Mouse (Mus musculus) lung, postnatal 14 days (tissue): Measurements from ENCODE around the gene Gatm.
A peak's percentile ranks its signal among the peaks of the same experiment; 100 is the strongest.

Experiments used
- DNase-seq: peaks from one replicate; pipeline ENCODE4 v3.0.0; 2021

Gene Gatm

DNA sequence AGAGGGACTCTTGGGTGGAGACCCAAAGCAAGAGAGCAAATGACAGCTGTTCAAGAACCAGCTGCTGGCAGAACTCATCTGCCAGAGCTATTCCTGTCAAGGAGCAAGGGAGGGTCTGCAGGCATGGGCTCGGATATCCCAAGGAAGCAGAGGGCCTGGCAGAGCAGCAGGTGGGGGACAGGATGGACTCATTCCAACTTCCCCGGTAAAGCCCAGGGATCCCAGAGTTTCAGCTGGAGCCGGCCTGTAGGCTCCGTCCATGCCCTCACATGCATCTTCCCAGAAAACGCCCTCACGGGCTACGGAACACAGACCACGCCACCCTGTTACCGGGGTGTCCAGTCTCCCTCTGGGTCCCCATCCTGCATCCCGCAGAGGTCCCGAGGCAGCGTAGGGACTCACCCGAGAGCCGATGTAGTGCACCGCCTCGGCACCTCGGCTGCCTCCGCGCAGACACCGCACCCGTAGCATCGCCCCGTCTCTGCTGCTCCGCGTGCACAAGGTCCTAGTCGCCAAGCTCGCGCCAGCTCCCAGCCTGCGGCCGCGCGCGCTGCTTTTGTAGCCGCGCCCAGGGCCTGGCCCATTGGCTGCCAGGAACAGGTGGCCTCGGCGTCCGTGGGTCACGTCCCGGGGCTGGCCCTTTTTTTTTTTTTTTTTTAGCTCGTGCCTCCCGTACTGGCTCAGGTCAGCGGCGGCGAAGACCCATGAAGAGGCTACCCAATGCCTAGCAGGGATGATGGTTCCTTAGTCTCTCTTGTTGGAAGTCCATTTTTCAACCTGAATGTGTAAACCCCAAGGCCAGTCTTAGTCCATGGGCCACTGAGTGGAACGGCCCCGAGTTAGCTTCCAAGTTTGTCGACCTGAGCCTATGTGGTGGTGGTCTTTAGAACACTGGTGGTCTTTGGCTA, at the start of gene Gatm:
Gene Gatm (minus strand): TSS at position 558 of the 908 bp plus-strand sequence.
- peak; percentile 47 for DNase-seq

DNA sequence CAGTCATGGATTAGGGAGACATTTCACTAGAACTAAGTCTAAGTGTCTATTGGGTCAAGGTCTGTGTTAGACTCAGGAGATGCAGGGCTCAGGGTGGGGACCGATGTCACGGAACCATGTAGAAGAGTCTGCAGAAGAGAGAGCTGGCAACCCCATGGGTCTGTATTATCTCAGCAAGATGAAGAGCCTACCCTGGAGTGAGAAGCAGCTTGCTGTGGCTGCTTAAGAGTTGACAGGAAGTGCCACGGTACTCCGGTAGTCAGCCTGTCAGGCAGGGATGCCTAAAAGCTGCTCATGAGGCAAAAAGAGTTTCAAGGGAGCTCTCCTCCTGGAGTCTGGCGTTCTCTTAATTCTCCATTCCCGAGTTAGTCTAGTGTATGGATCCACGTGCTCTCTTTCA, 48.7 kb upstream of the Gatm start:
- DNase-seq, result no peak

DNA sequence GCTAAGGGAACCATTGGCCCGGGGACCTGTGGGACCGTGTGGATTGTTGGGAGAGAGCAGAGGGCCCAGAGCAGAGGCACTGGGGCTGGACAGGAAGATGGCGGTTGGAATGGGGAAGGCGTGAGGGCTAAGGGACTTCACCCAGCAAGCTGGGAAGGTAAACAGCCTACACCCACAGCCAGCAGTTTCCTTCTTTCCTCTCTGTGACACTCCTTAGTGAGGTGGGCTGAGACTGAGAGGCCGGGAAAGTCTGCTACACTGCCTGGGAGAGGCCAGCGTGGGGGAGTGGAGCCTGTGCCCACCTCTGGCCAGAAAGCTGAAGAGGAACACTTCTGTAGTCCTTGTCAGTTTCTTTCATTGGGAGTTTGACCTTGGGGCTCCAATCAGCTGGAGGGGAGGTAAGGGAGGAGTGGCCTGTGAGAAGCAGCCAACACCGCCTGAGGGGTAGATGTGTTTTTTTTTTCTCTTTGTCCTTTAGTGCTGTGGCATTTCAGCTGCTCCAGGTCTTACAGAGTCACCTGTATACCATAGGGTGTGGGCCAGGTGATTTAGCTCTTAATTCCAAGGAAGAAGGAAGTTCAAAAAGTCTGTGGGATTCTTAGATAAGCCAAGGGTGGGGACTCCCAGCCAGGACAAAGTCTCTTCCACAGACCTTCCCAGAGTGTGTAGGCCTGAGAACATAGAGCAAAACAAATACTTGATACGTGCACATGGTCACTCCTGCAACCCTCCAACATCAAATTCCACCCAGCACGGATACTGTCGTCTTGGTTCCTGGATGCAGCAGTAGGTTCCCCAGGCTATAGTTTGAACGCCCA, 46.8 kb upstream of the Gatm start:
- no peak for DNase-seq

DNA sequence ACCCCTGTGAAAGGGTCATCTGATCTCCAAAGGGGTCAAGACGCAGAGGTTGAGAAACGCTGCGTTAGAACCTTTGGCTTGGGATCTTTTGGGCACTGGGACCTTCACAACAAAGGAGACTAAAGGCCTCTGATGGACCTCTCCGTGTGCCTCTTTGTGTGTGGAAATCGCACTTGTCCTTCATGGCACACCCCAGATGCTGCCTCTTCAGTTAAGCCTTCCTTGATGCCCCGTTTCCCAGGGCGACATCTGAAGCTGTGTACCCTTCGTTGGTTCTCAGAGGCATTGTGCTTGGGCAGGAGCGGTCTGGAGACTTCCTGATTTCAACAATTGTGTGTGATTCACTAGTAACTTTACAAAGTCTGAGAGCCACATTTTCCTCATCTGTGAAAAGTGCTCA, 45.7 kb upstream of the Gatm start:
- no peak for DNase-seq

DNA sequence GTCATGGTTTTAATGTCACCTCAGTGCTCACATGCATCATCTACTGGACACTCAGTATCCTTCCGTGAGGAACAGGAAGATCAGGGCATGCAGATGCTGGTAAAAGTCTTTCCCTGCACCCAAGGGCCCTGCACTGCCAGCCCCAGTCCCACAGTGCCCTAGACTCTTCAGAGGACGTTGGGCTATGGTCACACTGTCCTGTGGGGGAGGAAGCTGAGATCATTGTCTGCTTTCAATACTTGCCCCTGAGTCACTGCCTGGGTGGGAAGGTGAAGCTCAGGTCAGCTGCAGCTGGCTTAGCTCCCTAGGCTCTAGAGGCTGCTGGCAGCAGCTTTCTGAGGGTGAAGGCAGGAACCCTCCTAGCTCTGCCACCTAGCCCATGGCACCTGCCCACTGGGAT, 44.9 kb upstream of the Gatm start:
- no peak for DNase-seq

DNA sequence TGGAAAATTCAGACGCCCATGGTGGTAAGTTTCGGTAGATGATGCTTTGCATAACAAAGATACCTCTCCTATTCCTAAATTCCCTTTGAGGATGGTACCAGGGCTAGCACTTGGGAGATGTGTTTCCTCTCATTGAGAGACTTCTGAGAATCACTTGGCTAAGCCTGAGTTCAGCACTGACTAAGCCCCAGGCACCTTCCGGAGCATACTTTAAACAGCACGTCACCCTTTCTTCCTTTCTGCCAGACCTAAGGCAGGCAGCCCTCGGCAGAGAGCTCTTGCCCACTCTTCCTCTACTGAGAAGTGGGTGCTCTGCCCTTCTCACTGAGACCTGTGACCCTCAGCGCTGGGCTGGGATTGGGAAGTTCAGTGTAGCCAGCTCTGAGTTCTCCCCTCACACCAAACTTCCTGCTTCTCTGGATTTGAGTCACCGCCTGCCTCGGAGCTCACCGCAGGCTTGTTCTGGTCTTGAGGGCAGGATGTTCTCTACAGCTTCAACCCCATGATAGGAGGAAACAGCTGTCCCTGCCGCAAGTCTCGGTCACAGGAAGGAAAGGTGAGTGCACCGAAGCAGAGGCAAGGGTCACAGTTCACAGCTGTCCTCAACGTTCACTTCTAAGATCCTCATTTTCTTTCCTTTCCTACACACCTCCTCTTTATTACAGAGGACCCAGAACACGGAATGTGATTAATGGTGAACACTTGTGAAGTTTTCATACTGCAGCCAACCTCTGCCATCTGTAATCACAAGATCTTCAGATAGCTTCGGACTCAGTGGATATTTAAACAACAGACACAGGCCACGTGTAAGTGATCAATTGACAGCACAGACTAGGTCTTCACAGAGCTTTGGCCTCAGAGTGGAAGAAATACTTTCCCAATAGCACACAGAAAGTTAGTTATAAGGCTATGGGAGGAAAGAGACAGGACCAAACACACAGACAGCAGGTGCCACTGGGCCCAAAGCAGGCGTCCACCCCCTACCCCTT, 41.3 kb upstream of the Gatm start:
- peak; percentile 24 for DNase-seq

DNA sequence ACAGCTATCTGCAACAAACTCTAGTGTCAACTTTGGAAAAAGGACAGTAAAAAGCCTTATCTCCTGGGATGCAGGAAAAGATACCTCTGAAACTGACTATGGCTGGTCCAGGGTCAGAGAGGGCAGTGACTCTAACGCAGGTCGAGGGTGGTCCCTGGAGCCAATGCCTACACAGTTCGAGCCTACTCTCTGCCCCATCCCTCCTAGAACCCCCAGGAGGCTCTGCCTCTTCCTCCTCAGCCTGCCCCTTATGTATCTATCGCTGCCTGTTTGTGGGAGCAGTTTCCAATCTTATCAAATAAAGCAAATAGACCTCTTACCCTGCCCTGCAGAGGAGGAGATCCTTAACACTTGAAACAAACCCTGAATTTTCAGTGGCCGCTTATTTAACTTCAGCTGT, 27.6 kb upstream of the Gatm start:
- no peak for DNase-seq

DNA sequence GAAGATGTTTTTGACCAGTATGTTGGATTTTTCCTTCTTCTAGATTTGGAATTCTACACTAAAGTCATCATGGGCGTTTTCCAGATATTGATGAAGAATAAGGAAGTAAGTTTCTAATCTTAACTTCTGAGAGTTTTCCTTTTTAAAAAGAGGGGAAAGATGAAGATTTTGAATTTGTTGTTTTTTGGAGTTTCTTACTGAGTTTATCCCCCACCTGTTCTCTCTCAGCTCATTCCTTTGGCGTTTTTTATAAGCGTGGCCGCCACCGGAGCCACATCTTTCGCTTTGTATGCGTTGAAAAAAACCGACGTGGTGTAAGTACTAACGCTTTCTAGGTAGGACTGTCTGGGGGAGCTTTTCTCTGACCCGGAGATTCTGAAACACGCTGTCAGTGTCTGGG, 26.9 kb upstream of the Gatm start:
- DNase-seq, result no peak

DNA sequence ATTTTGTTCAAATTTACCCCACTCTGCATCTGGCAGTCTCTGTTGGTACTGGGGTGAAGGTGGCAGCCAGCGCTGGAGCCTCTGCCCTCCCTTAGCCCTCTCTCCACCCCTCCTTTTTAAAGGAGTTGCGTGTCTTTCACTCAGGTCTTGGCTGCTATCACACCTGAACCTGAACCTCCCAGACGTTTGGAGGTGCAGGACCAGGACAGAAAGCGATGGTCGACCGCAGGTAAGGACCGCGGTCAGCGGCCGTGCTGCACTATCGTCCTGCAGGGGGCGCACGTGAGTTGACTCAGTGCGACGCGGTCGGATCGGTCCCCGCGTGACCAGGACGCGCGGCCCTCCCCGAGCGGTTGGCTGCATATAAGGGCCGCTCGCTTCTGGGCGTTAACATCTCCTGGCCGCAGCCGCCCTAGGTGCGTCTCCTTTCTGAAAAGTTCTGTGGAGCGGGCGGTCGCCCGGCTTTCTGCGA, 26.5 kb upstream of the Gatm start:
- peak; percentile 81 for DNase-seq

DNA sequence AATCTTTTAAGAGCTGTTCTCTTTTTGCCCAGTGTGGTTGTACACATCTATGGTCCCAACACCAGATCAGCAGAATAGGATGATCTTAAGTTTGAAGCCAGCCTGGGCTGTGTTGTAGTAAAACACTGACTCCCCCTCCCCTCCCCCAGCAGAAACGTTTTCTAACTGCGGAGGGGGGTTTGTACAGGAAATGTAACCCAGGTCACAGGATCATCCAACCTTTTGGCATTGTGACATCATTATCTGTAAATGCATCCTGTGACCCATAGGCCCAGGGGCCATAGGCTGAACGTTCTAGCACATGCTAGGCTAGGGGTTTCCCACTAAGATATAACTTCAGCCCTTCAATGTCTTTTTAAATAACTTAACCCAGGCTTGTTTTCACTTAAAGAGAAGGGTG, 25.6 kb upstream of the Gatm start, which contains the start of gene AA467197:
Gene AA467197 (plus strand): TSS at position 301 of the 400 bp plus-strand sequence.
- no peak for DNase-seq

DNA sequence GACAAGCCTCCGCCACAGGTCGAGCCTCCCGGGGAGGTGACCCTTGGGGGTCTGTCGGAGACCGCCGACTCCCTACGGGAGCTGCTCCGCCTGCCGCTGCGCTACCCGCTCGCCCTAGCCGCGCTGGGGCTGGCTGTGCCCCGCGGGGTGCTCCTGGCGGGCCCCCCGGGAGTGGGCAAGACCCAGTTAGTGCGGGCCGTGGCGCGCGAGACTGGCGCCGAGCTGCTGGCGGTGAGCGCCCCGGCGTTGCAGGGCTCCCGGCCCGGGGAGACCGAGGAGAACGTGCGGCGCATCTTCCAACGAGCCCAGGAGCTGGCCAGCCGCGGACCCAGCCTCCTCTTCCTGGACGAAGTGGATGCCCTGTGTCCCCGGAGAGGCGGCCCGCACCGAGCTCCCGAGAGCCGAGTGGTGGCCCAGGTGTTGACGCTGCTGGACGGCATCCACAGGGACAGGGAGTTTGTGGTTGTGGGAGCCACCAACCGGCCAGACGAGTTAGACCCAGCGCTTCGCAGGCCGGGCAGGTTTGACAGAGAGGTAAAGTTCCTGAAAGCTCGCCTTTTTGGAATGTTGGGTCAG, 20.2 kb upstream of the Gatm start:
- DNase-seq, result peak; percentile 32

DNA sequence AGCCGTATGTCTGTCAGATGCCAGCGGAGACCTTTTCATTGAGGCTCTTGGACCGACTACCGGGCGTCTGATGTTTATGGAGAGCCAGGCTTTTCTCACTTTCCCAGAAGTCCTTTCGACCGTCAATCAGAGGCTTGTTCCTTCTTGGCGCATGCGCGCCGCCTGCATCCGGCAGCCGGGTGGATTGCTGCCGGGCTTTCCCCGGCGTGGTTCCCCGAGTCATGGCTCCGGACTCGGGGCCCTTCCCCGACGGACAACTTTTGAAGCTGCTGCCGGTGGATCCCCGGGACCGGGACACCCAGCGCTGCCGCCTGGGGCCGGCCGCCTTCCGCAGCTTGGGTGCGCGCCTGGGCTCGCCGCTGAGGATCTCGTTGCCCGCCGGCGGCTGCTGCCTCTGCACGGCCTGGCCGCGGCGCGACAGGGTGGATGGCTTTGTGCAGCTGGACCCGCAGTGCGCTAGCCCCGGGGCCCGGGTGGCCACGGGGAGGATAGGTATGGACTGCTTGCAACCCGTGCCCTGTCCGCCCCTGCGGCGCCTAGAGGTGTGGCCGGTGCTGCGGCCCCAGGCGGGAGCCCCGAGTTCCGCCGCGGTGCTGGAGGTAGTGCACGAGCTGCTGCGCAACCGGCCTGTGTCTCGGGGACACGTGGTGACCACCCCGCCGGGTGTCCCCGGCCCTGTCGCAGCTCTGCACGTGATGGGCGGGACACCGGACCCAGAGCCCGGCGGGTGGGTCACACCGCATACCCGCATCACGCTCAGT, 19.5 kb upstream of the Gatm start:
- peak; percentile 84 for DNase-seq

DNA sequence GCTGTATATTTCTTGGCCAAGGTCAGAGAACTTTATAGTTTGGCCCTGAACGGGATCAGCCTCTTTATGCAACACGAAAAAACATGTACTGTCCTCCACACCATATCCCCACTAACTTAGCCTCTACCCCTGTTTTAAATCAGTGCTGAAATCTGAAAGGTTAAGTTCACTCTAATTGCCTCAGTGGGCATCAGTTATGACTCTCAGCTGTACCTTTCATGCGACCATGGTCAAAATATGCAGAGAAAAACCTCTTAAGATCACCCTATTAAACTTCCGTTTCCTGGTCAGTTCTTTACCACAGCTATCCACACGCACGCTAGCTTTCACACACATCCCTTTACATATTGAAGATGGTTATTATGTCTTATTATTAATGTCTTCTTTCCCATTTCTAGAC, 18.8 kb upstream of the Gatm start:
- no peak for DNase-seq

DNA sequence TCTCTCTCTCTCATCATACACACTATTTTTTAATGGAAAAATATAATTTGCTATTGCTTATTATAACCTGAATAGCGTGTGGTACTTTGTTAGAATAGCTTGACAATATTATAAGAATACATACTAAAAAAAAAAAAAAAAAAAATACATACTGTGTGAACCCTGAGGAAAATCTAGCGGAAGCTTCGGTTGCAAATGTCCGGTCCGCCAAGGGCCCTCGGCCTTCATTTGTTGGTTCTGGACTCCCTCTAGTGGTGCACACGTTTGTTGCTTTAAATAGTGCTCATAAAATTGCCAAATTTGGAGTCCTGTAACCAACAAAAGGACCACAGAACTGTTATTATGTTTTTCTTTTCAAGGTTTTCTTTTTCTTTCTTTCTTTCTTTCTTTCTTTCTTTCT, 17.9 kb upstream of the Gatm start:
- peak; percentile 83 for DNase-seq

DNA sequence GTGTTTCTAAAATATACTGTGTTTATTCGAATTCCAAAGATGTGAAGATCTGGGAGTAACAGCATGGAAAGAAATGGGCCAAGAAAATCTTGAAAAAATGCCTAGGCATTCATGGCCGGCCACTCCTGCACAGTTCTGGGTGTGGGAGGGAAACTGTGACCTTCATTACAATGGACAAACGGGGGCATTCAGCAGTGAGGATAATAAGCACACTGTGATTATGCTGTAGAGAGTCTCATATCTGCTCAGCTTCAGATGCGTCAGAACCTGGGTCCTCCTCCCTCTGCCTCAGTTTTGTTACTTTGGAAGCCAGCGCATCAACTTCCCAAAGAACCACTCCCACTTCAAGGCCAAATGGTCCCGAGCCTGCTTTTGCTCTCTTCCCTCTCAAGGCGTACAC, 14.8 kb upstream of the Gatm start:
- DNase-seq, result no peak

DNA sequence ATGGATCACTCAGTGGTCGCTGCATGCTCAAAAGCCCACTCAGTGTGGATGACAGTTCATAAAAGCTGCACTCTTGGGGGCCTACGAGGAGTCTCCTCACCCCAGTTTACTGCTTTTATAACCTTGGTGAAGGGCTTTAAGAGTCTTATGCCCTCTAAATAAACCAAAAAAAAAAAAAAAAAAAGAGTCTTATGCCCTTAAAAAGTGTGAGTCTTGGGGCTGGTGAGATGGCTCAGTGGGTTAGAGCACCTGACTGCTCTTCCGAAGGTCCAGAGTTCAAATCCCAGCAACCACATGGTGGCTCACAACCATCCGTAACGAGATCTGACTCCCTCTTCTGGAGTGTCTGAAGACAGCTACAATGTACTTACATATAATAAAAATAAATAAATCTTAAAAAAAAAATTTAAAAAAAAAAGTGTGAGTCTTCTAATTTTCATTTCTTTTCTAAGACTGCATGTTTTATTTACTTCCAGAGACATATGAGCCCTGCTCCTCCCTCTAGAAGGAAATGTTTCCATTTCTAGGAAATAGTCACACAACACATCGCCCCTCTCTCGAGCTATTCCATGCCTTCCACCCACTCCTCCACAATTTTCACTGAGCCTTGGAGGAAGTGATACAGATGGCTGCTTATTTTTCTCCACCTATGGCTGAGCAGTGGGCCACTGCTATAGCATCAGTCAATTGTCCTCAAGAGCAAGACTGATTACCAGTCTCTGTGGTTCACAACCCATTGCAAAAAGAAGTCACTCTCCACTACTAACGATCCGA, 10.4 kb upstream of the Gatm start:
- DNase-seq, result no peak

DNA sequence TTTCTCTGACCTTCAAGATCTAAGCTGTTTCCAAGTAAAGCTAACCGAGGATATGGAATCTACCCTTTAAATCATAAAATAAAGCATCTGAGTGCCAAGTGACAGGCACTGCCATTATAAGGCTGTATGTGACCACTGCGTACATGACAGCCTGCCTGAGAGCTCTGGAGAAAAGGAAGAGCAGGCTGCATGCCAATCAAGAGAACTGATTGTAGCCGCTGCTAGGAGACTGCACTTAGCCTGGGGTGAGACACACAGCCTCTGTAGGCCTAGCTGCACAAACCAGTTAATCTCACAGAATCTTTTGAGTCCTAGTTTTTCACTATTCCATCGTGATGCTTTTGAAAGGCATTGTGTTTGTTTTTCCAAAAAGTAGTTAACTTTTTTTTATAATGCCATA, 7.6 kb upstream of the Gatm start:
- DNase-seq, result no peak

DNA sequence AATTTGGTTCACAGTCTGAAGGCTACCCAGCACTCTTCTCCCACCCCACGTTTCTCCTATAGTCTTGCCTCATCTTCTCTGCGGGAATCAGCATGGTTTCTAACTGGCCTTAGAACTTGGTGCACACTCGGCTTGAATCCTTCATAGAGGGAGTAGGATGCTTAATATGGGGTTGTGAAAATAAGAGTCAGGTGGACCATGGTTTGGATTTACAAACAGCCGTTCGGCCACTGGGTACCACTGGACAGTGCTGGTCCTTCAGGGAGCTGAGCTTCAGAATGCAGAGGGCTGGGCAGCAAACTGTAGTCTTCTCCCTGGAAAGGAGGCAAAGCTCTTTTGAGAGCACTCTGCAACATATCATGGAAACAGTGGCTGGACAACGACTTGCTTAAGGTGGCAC, 6.7 kb upstream of the Gatm start:
- no peak for DNase-seq

DNA sequence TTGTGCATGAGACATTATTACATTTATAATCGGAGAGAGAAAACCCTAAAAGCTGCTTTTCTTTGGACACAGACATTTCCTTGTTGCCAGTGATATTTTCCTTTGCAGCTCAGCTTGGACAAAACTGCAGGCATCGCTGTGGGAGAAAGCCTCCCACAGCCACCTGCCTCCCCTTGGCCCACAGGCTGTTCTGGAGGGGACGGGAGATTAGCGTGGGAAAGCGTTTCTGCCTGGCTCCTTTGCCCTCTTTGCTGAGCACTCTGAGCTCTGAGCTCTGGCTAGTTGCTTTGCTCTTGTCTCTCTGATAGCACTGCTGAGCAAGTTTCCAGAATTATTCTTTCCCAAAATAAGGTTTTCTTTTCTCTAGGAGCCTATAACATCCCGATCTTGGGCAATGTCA, 5.1 kb upstream of the Gatm start:
- DNase-seq, result no peak

DNA sequence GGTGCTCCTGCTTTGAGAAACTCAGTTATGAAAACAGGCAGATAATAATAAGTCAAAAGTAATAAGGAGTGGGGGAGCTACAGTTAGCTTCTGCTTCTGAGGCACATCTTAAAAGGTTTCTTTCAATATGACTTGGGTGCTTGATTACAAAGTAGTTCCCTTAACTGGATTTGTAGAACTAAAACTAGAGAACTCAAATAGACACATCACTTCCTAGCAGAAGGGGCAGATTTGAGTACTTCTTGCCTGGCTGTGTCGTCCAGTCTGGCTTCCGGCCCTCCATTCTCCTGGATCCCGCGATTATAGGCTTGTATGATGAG, 511 bp upstream of the Gatm start:
- DNase-seq, result no peak

DNA sequence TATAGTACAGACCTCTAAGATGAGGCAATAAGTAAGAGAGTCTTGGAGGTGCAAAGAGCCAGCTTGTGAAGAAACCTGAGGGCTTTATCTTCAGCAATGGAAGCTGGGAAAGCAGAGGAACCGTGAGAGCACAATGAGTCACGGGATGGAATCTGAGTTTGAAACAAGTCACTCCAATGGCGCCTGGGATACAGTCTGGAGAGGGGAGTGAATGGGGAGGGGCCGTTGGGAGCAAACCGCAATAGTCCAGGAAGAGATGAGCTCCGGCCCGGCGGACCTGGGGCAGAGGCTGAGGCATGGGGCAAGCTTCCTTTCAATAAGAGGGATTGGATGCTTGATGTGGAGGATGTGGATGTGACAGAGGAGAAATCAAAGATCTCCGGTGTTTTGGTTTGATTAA, 2.3 kb downstream of the Gatm start:
- DNase-seq, result no peak
